Mouse (Mus musculus) midbrain, embryonic 13.5 days (tissue): ENCODE measurements around the gene Rassf4. TPM values are rescaled to one million over a fixed set of nuclear protein-coding genes. Genes with fewer than 3 reads are reported as not detected.

Source experiments
- microRNA-seq: library from miRNA; unstranded; fragments of <30 nt; microRNA quantifications from one replicate; pipeline ENCODE4, GENCODE M21; 2016
- polyA plus RNA-seq: library from polyadenylated mRNA; unstranded; fragments of >200 nt; fragmentation: Nextera tagmentation; extraction: Ambion mirVana; gene quantifications from 2 replicates; pipeline ENCODE4 v1.2.1, GENCODE M21; 2015

The Rassf4 gene
- polyA plus RNA-seq, 1 experiment from 2014 or later = 21.8 TPM

Small RNA genes within 50 kb of the gene (microRNA-seq; reads per million reads assigned to microRNA genes)
- 0.62 reads per million for gene Mir7043

Other genes with a start within 250 kb of the Rassf4 start
- 0.58 and 0.59 TPM in 2 replicates for gene Alox5, start 212.8 kb downstream of the Rassf4 start, polyA plus RNA-seq
- gene Olfr211, start 184.9 kb downstream of the Rassf4 start, polyA plus RNA-seq = not detected in 2 replicates
- gene Olfr212, start 167.4 kb downstream of the Rassf4 start, polyA plus RNA-seq = not detected in 2 replicates
- not detected in 2 replicates for gene Olfr213, start 135.5 kb downstream of the Rassf4 start, polyA plus RNA-seq
- gene Gm5580, start 122.8 kb downstream of the Rassf4 start, polyA plus RNA-seq = 0.38 and 1.0 TPM in 2 replicates
- not detected in 2 replicates for gene Olfr214, start 119.7 kb downstream of the Rassf4 start, polyA plus RNA-seq
- gene Olfr215, start 89.8 kb downstream of the Rassf4 start, polyA plus RNA-seq = not detected in 2 replicates
- 237 and 241 TPM in 2 replicates for gene Zfp422, start 45.0 kb downstream of the Rassf4 start, polyA plus RNA-seq
- gene Depp1, start 23.3 kb downstream of the Rassf4 start, polyA plus RNA-seq = 5.0 and 6.0 TPM in 2 replicates
- 0.10 and 0.23 TPM in 2 replicates for gene Tmem72, start 43.0 kb upstream of the Rassf4 start, polyA plus RNA-seq